8 mouse cellular contexts compared by ENCODE assay signal in the genomic region with DNA sequence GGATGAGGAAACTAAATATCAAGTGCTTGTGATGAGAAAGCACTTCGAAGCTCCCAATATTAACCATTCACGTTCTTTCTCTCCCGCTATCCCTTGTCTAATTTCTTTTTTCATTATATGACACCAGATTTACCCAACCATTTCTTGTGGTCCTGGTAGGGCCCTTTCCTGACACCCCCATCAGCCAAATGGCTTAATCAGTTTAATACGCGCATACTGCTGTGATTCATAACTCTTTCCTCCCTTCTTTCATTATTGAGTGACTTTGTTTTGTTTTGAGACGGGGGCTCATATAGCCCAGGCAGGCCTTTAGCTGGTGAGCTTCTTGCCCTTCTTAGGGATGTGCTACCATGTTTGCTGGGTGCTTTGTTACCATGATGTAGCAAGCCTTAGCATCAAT. TPM values are rescaled to one million over a fixed set of nuclear protein-coding genes. Genes with fewer than 3 reads are reported as not detected.
DNase-seq lines count a peak whose midpoint lies in the region; ATAC-seq and TF ChIP-seq lines count a peak whose summit lies in the region.

No protein-coding gene starts in this region.

- peak overlapping the region; percentile 76 for H3K4me3 ChIP-seq in heart, embryonic 11.5 days (ENCODE audit: low read depth, low read length)
- H3K4me3 ChIP-seq in ES-E14 (ENCODE audit: insufficient read depth in 1 of 2, low read depth in 1 of 2, low read length in 2 of 2, poor library complexity in 1 of 2, severe bottlenecking in 1 of 2) (peak overlapping the region; percentile 94 to 97), macrophage (ENCODE audit: inconsistent target) (peak overlapping the region; percentile 84)
- H3K4me3 ChIP-seq in heart, postnatal 0 days (ENCODE audit: low read depth, low read length), result peak overlapping the region; percentile 70

- H3K4me1 ChIP-seq in heart, embryonic 11.5 days (ENCODE audit: control insufficient read depth, insufficient read depth, low read length), result peaks cover 6% of the 10 kb centered on the region
- no peaks in the 10 kb centered on the region for H3K4me1 ChIP-seq in ES-E14 (ENCODE audit: control insufficient read depth in 2 of 2, insufficient read depth in 2 of 2, low read length in 2 of 2, poor library complexity in 1 of 2)
- H3K4me1 ChIP-seq in heart, postnatal 0 days (ENCODE audit: control insufficient read depth, insufficient read depth), result peaks cover 9% of the 10 kb centered on the region

- no peak for DNase-seq in heart, postnatal 10 days
- no peak for DNase-seq in ES-E14 (ENCODE audit: low read depth, low spot score)
- DNase-seq in heart, postnatal 0 days (ENCODE audit: low spot score), result no peak
- no peak for DNase-seq in adrenal gland, postnatal 10 days
- no peak for DNase-seq in cerebellum, adult 11 months
- DNase-seq in cerebellum, postnatal 10 days, result no peak

- TF ChIP-seq EP300 in heart, postnatal 0 days (IDR thresholded peaks at IDR 0.05; ENCODE audit: low read depth), result no peak

- H3K36me3 ChIP-seq in heart, embryonic 11.5 days (ENCODE audit: control insufficient read depth, insufficient read depth, low read length), result peaks cover 9% of the 10 kb centered on the region; the same call in 1 of the 2 replicates
- H3K36me3 ChIP-seq in ES-E14 (ENCODE audit: control insufficient read depth, insufficient read depth, low read length, poor library complexity, severe bottlenecking) (no peaks in the 10 kb centered on the region), macrophage (ENCODE audit: inconsistent target) (peaks cover 25% of the 10 kb centered on the region; the same call in 1 of the 2 replicates)
- H3K36me3 ChIP-seq in heart, postnatal 0 days (replicated peaks; ENCODE audit: control insufficient read depth, insufficient read depth, low read length), result peaks cover 25% of the 10 kb centered on the region

- H3K27me3 ChIP-seq in heart, embryonic 11.5 days (ENCODE audit: control insufficient read depth, insufficient read depth, low read length), result no peaks in the 10 kb centered on the region
- no peaks in the 10 kb centered on the region for H3K27me3 ChIP-seq in heart, postnatal 0 days (ENCODE audit: control insufficient read depth, insufficient read depth, low read length)

- H3K27ac ChIP-seq in heart, embryonic 11.5 days (ENCODE audit: low read depth, low read length), result peak overlapping the region; percentile 97
- H3K27ac ChIP-seq in ES-E14 (ENCODE audit: insufficient read depth, low read depth, low read length, poor library complexity, severe bottlenecking), result no peak overlapping the region
- peak overlapping the region; percentile 98 for H3K27ac ChIP-seq in heart, postnatal 0 days (ENCODE audit: low read depth)
- H3K27ac ChIP-seq in macrophage, result peak overlapping the region; percentile 87

- ATAC-seq in heart, embryonic 11.5 days (replicated peaks; ENCODE audit: insufficient number of reproducible peaks, low FRiP score, low TSS enrichment), result no peak
- no peak for ATAC-seq in heart, postnatal 0 days (ENCODE audit: insufficient read depth, low read depth)

- WGBS in heart, embryonic 11.5 days (ENCODE audit: insufficient replicate concordance), result 35% methylated on average over 6 of the region's 6 CpGs
- 31% methylated on average over 6 of the region's 6 CpGs for WGBS in heart, postnatal 0 days
- 42% methylated on average over 6 of the region's 6 CpGs for WGBS in macrophage (ENCODE audit: missing documents)

- peak overlapping the region; percentile 92 for H3K9ac ChIP-seq in heart, embryonic 11.5 days (ENCODE audit: low read depth, low read length)
- peak overlapping the region; percentile 90; the same call in 1 of the 2 replicates for H3K9ac ChIP-seq in ES-E14 (ENCODE audit: insufficient read depth, low read depth, low read length, poor library complexity, severe bottlenecking)
- peak overlapping the region; percentile 84 for H3K9ac ChIP-seq in heart, postnatal 0 days (replicated peaks; ENCODE audit: low read depth, low read length)

- in situ Hi-C loops in ES-E14 (cut with MboI; ENCODE audit: low sequenced_read_pairs in 2 of 2, unreplicated experiment in 2 of 2), result no loop called here

- intact Hi-C loops in heart, postnatal 10 days (cut with DNase I), result no loop called here

- peaks cover 40% of the 10 kb centered on the region for H3K79me2 ChIP-seq in macrophage (ENCODE audit: inconsistent target)

- TF ChIP-seq CTCF in heart, postnatal 0 days (IDR thresholded peaks at IDR 0.05; ENCODE audit: low read depth), result no peak

- H3K9me3 ChIP-seq in heart, embryonic 11.5 days (replicated peaks; ENCODE audit: control insufficient read depth, low read length), result no peaks in the 10 kb centered on the region
- H3K9me3 ChIP-seq in ES-E14 (ENCODE audit: control insufficient read depth, insufficient read depth, low read depth, low read length), result no peaks in the 10 kb centered on the region
- H3K9me3 ChIP-seq in heart, postnatal 0 days (replicated peaks; ENCODE audit: control insufficient read depth, low read length), result no peaks in the 10 kb centered on the region

- peak overlapping the region; percentile 83 for H3K4me2 ChIP-seq in heart, embryonic 11.5 days
- peak overlapping the region; percentile 66 for H3K4me2 ChIP-seq in heart, postnatal 0 days (ENCODE audit: low read depth, low read length)

TF ChIP-seq in ES-E14, 5 proteins besides CTCF, POLR2A, EP300 and RAD21:
- TF ChIP-seq ZC3H11A (IDR thresholded peaks at IDR 0.05; ENCODE audit: borderline replicate concordance, low read depth, low read length) (no peak), HCFC1 (IDR thresholded peaks at IDR 0.05; ENCODE audit: borderline replicate concordance, insufficient read depth, low read length) (no peak), CHD2 (IDR thresholded peaks at IDR 0.05; ENCODE audit: low read depth, low read length) (no peak), ZNF384 (IDR thresholded peaks at IDR 0.05; ENCODE audit: low read depth, low read length) (no peak), MAFK (IDR thresholded peaks at IDR 0.05; ENCODE audit: insufficient read depth, low read depth, low read length) (no peak)

RNA-seq across cellular contexts. Expression of a gene that starts 0.4 kb away (rescaled TPM):
- 29.8 and 40.7 TPM in 2 replicates for polyA plus RNA-seq in heart, embryonic 11.5 days (2014; fragmentation: Nextera tagmentation; extraction: Ambion mirVana)
- 10 to 100 TPM; 40.3 to 44.8 TPM for total RNA-seq in heart, postnatal 10 days (2021)
- total RNA-seq in ES-E14 (2012; rRNA removed), result 18.5 and 25.1 TPM in 2 replicates
- 31.1 and 36.3 TPM in 2 replicates for total RNA-seq in heart, postnatal 0 days (2014; rRNA removed; ENCODE audit: low replicate concordance)
- 38.5 and 41.4 TPM in 2 replicates for polyA plus RNA-seq in heart, postnatal 0 days (2015; fragmentation: Nextera tagmentation; extraction: Ambion mirVana)
- total RNA-seq in macrophage (2018; cell fraction: chromatin; rRNA removed), result 100 to 1,000 TPM in 6 of 26 experiments, 10 to 100 TPM in 20; 51.3 to 115 (median 93.9) TPM
- 10 to 100 TPM; 34.4 to 46.2 (median 38.6) TPM for total RNA-seq in macrophage (2018; cell fraction: cytosol; rRNA removed)
- 10 to 100 TPM; 44.1 to 96.5 (median 70.3) TPM for total RNA-seq in macrophage (2018; cell fraction: nucleus; rRNA removed)
- polyA plus RNA-seq in macrophage (2018), result 26.2 to 32.5 TPM (median 27.2 TPM) in 3 replicates
- total RNA-seq in adrenal gland, postnatal 10 days (2021), result 10 to 100 TPM; 48.6 to 49.4 TPM

RNA-seq across cellular contexts. Expression of a gene that starts 9.3 kb away (rescaled TPM):
- polyA plus RNA-seq in heart, embryonic 11.5 days (2014; fragmentation: Nextera tagmentation; extraction: Ambion mirVana), result 19.9 and 24.0 TPM in 2 replicates
- total RNA-seq in heart, postnatal 10 days (2021), result 10 to 100 TPM; 21.6 to 26.7 TPM
- total RNA-seq in ES-E14 (2012; rRNA removed), result 61.7 and 63.9 TPM in 2 replicates
- total RNA-seq in heart, postnatal 0 days (2014; rRNA removed; ENCODE audit: low replicate concordance), result 23.6 and 32.7 TPM in 2 replicates
- 5.9 and 6.2 TPM in 2 replicates for polyA plus RNA-seq in heart, postnatal 0 days (2015; fragmentation: Nextera tagmentation; extraction: Ambion mirVana)
- total RNA-seq in macrophage (2018; cell fraction: chromatin; rRNA removed), result 100 to 1,000 TPM in 14 of 26 experiments, 10 to 100 TPM in 12; 44.3 to 144 (median 110) TPM
- 10 to 100 TPM; 11.0 to 25.7 (median 18.9) TPM for total RNA-seq in macrophage (2018; cell fraction: cytosol; rRNA removed)
- total RNA-seq in macrophage (2018; cell fraction: nucleus; rRNA removed), result 100 to 1,000 TPM in 7 of 26 experiments, 10 to 100 TPM in 19; 31.3 to 127 (median 68.4) TPM
- 17.2 to 24.0 TPM (median 17.3 TPM) in 3 replicates for polyA plus RNA-seq in macrophage (2018)
- 10 to 100 TPM; 48.6 to 62.1 TPM for total RNA-seq in adrenal gland, postnatal 10 days (2021)

RNA-seq across cellular contexts. Expression of a gene that starts 36.6 kb away (rescaled TPM):
- polyA plus RNA-seq in heart, embryonic 11.5 days (2014; fragmentation: Nextera tagmentation; extraction: Ambion mirVana), result not detected in 2 replicates
- under 1 TPM in 1 of 2 experiments, not detected in 1; 0.45 TPM for total RNA-seq in heart, postnatal 10 days (2021)
- not detected in 2 replicates for total RNA-seq in ES-E14 (2012; rRNA removed)
- not detected in 2 replicates for total RNA-seq in heart, postnatal 0 days (2014; rRNA removed; ENCODE audit: low replicate concordance)
- polyA plus RNA-seq in heart, postnatal 0 days (2015; fragmentation: Nextera tagmentation; extraction: Ambion mirVana), result not detected in 2 replicates
- 1 to 10 TPM in 22 of 26 experiments, not detected in 4; 1.3 to 7.5 (median 2.5) TPM for total RNA-seq in macrophage (2018; cell fraction: chromatin; rRNA removed)
- not detected for total RNA-seq in macrophage (2018; cell fraction: cytosol; rRNA removed)
- 1 to 10 TPM in 19 of 26 experiments, under 1 TPM in 1, not detected in 6; 0.89 to 5.5 (median 2.2) TPM for total RNA-seq in macrophage (2018; cell fraction: nucleus; rRNA removed)
- polyA plus RNA-seq in macrophage (2018), result 0.22 TPM in 1 of 3 replicates, not detected in the others
- 1 to 10 TPM in 1 of 2 experiments, under 1 TPM in 1; 0.48 to 1.6 TPM for total RNA-seq in adrenal gland, postnatal 10 days (2021)

RNA-seq across cellular contexts. Expression of a gene that starts 51.2 kb away (rescaled TPM):
- polyA plus RNA-seq in heart, embryonic 11.5 days (2014; fragmentation: Nextera tagmentation; extraction: Ambion mirVana), result not detected in 2 replicates
- not detected for total RNA-seq in heart, postnatal 10 days (2021)
- not detected in 2 replicates for total RNA-seq in ES-E14 (2012; rRNA removed)
- total RNA-seq in heart, postnatal 0 days (2014; rRNA removed; ENCODE audit: low replicate concordance), result not detected in 2 replicates
- polyA plus RNA-seq in heart, postnatal 0 days (2015; fragmentation: Nextera tagmentation; extraction: Ambion mirVana), result not detected in 2 replicates
- not detected for total RNA-seq in macrophage (2018; cell fraction: chromatin; rRNA removed)
- not detected for total RNA-seq in macrophage (2018; cell fraction: cytosol; rRNA removed)
- not detected for total RNA-seq in macrophage (2018; cell fraction: nucleus; rRNA removed)
- not detected in 3 replicates for polyA plus RNA-seq in macrophage (2018)
- not detected for total RNA-seq in adrenal gland, postnatal 10 days (2021)
